Mouse (Mus musculus): ENCODE data around the gene Parpbp. TPM values are rescaled to one million over a fixed set of nuclear protein-coding genes. Genes with fewer than 3 reads are reported as not detected.
A peak's percentile ranks its signal among the peaks of the same experiment; 100 is the strongest.

The Parpbp gene
- polyA plus RNA-seq, 1 experiment: 1.9 TPM

GRCm38 (mm10) chr10:88162096-88162495 lies 15.4 kb upstream of the Parpbp start:
- H3K27me3 ChIP-seq (ENCODE audit: control insufficient read depth, insufficient read depth, insufficient read length): no peaks in the 10 kb centered on the region
- H3ac ChIP-seq (ENCODE audit: control insufficient read depth, insufficient read length): no peak overlapping the region
- H3K4me3 ChIP-seq: no peak overlapping the region
- TF ChIP-seq POLR2AphosphoS2 (IDR thresholded peaks at IDR 0.05; ENCODE audit: insufficient read length, low read depth) (no peak), CEBPB (IDR thresholded peaks at IDR 0.05; ENCODE audit: insufficient read depth, poor library complexity, severe bottlenecking) (no peak), TCF12 (IDR thresholded peaks at IDR 0.05; ENCODE audit: insufficient read depth, poor library complexity, severe bottlenecking) (no peak), E2F4 (IDR thresholded peaks at IDR 0.05; ENCODE audit: insufficient read depth) (no peak), SRF (IDR thresholded peaks at IDR 0.05; ENCODE audit: control insufficient read depth, insufficient read length, low read depth) (no peak), POLR2A (IDR thresholded peaks at IDR 0.05; ENCODE audit: insufficient read length, low read depth) (no peak), USF1 (IDR thresholded peaks at IDR 0.05; ENCODE audit: low read depth) (no peak)
- H3K79me2 ChIP-seq (ENCODE audit: control insufficient read depth, insufficient read depth): no peaks in the 10 kb centered on the region
- peaks cover 23% of the 10 kb centered on the region for H3K36me3 ChIP-seq (ENCODE audit: control insufficient read depth, insufficient read depth)
- H3K4me2 ChIP-seq (ENCODE audit: low read depth): no peak overlapping the region

- no peak overlapping the region for H3ac ChIP-seq (ENCODE audit: control insufficient read depth, insufficient read length)
- no peak overlapping the region for H3K4me3 ChIP-seq
- H3K36me3 ChIP-seq (ENCODE audit: control insufficient read depth, insufficient read depth): peaks cover 15% of the 10 kb centered on the region
- peaks cover 12% of the 10 kb centered on the region for H3K79me2 ChIP-seq (ENCODE audit: control insufficient read depth, insufficient read depth)
- H3K4me2 ChIP-seq (ENCODE audit: low read depth): no peak overlapping the region
- no peaks in the 10 kb centered on the region for H3K27me3 ChIP-seq (ENCODE audit: control insufficient read depth, insufficient read depth, insufficient read length)
- TF ChIP-seq SRF (IDR thresholded peaks at IDR 0.05; ENCODE audit: control insufficient read depth, insufficient read length, low read depth) (no peak), CEBPB (IDR thresholded peaks at IDR 0.05; ENCODE audit: insufficient read depth, poor library complexity, severe bottlenecking) (no peak), MYOD1 (IDR thresholded peaks at IDR 0.05; ENCODE audit: control insufficient read depth in 1 of 3, insufficient read length in 2 of 3, low read depth in 2 of 3) (no peak), POLR2A (IDR thresholded peaks at IDR 0.05; ENCODE audit: insufficient read length, low read depth) (no peak), USF1 (IDR thresholded peaks at IDR 0.05; ENCODE audit: low read depth) (no peak), E2F4 (IDR thresholded peaks at IDR 0.05; ENCODE audit: insufficient read depth) (no peak), TCF12 (IDR thresholded peaks at IDR 0.05; ENCODE audit: insufficient read depth, poor library complexity, severe bottlenecking) (no peak), POLR2AphosphoS2 (IDR thresholded peaks at IDR 0.05; ENCODE audit: insufficient read length, low read depth) (no peak), REST (IDR thresholded peaks at IDR 0.05; ENCODE audit: insufficient read depth, insufficient read length) (no peak)
Observed at GRCm38 (mm10) chr10:88151658-88152057, 4.9 kb upstream of the Parpbp start.

GRCm38 (mm10) chr10:88150381-88150780 lies 3.6 kb upstream of the Parpbp start:
- no peaks in the 10 kb centered on the region for H3K27me3 ChIP-seq (ENCODE audit: control insufficient read depth, insufficient read depth, insufficient read length)
- H3K36me3 ChIP-seq (ENCODE audit: control insufficient read depth, insufficient read depth): peaks cover 11% of the 10 kb centered on the region
- peak overlapping the region; percentile 2 for H3K4me2 ChIP-seq (ENCODE audit: low read depth)
- H3ac ChIP-seq (ENCODE audit: control insufficient read depth, insufficient read length): no peak overlapping the region
- peaks cover 24% of the 10 kb centered on the region for H3K79me2 ChIP-seq (ENCODE audit: control insufficient read depth, insufficient read depth)
- no peak for TF ChIP-seq E2F4 (IDR thresholded peaks at IDR 0.05; ENCODE audit: insufficient read depth)
- TF ChIP-seq MAX (IDR thresholded peaks at IDR 0.05; ENCODE audit: low read depth): no peak
- TF ChIP-seq CEBPB (IDR thresholded peaks at IDR 0.05; ENCODE audit: insufficient read depth, poor library complexity, severe bottlenecking): no peak
- TF ChIP-seq TCF3 (IDR thresholded peaks at IDR 0.05; ENCODE audit: insufficient read length, low read depth): no peak
- no peak for TF ChIP-seq POLR2AphosphoS2 (IDR thresholded peaks at IDR 0.05; ENCODE audit: insufficient read length, low read depth)
- no peak for TF ChIP-seq POLR2A (IDR thresholded peaks at IDR 0.05; ENCODE audit: insufficient read length, low read depth)
- no peak for TF ChIP-seq REST (IDR thresholded peaks at IDR 0.05; ENCODE audit: insufficient read depth, insufficient read length)
- no peak for TF ChIP-seq MYOD1 (IDR thresholded peaks at IDR 0.05; ENCODE audit: control insufficient read depth in 1 of 3, insufficient read length in 2 of 3, low read depth in 2 of 3)
- TF ChIP-seq TCF12 (IDR thresholded peaks at IDR 0.05; ENCODE audit: insufficient read depth, poor library complexity, severe bottlenecking): no peak
- TF ChIP-seq USF1 (IDR thresholded peaks at IDR 0.05; ENCODE audit: low read depth): no peak
- TF ChIP-seq SRF (IDR thresholded peaks at IDR 0.05; ENCODE audit: control insufficient read depth, insufficient read length, low read depth): no peak
- TF ChIP-seq MYOG (IDR thresholded peaks at IDR 0.05; ENCODE audit: control insufficient read depth in 1 of 3, insufficient read depth in 1 of 3, insufficient read length in 2 of 3, low read depth in 2 of 3): no peak
- H3K4me3 ChIP-seq: no peak overlapping the region

GRCm38 (mm10) chr10:88146187-88146586 lies 554 bp downstream of the Parpbp start:
- Histone ChIP-seq H3K4me3 (peak overlapping the region; percentile 98), H3K79me2 (ENCODE audit: control insufficient read depth, insufficient read depth) (peaks cover 36% of the 10 kb centered on the region), H3K36me3 (ENCODE audit: control insufficient read depth, insufficient read depth) (no peaks in the 10 kb centered on the region), H3K4me2 (ENCODE audit: low read depth) (peak overlapping the region; percentile 91), H3ac (ENCODE audit: control insufficient read depth, insufficient read length) (peak overlapping the region; percentile 7), H3K27me3 (ENCODE audit: control insufficient read depth, insufficient read depth, insufficient read length) (no peaks in the 10 kb centered on the region)
- TF ChIP-seq TCF3 (IDR thresholded peaks at IDR 0.05; ENCODE audit: insufficient read length, low read depth): no peak

- H3ac ChIP-seq (ENCODE audit: control insufficient read depth, insufficient read length): no peak overlapping the region
- no peaks in the 10 kb centered on the region for H3K27me3 ChIP-seq (ENCODE audit: control insufficient read depth, insufficient read depth, insufficient read length)
- H3K4me3 ChIP-seq: no peak overlapping the region
- H3K36me3 ChIP-seq (ENCODE audit: control insufficient read depth, insufficient read depth): no peaks in the 10 kb centered on the region
- TF ChIP-seq MAX (IDR thresholded peaks at IDR 0.05; ENCODE audit: low read depth): no peak
- no peak overlapping the region for H3K4me2 ChIP-seq (ENCODE audit: low read depth)
- H3K79me2 ChIP-seq (ENCODE audit: control insufficient read depth, insufficient read depth): no peaks in the 10 kb centered on the region
Observed at GRCm38 (mm10) chr10:88135630-88136029, 11.1 kb downstream of the Parpbp start.

- no peak for TF ChIP-seq TCF3 (IDR thresholded peaks at IDR 0.05; ENCODE audit: insufficient read length, low read depth)
- Histone ChIP-seq H3K79me2 (ENCODE audit: control insufficient read depth, insufficient read depth) (no peaks in the 10 kb centered on the region), H3K36me3 (ENCODE audit: control insufficient read depth, insufficient read depth) (peaks cover 3% of the 10 kb centered on the region), H3K27me3 (ENCODE audit: control insufficient read depth, insufficient read depth, insufficient read length) (no peaks in the 10 kb centered on the region), H3K4me2 (ENCODE audit: low read depth) (no peak overlapping the region), H3ac (ENCODE audit: control insufficient read depth, insufficient read length) (no peak overlapping the region), H3K4me3 (no peak overlapping the region)
Observed at GRCm38 (mm10) chr10:88119721-88120120, 27.0 kb downstream of the Parpbp start.
